13 mouse cellular contexts compared by ENCODE assay signal in genomic region chr11:65137145-65137652, GRCm38 (mm10). TPM values are rescaled to one million over a fixed set of nuclear protein-coding genes. Genes with fewer than 3 reads are reported as not detected.
"Had no signal": no experiment of that assay in that cellular context is flagged by ENCODE, and none has a peak within 500 bp of the region (broad histone marks: within the 10 kb centered on the region; RNA-seq: fewer than 3 reads in every experiment).

No protein-coding gene starts in this region.

- H3K27me3 ChIP-seq: limb, embryonic 12.5 days; midbrain, embryonic 12.5 days had no signal

- H3K9me3 ChIP-seq: limb, embryonic 12.5 days; midbrain, embryonic 12.5 days had no signal

- H3K36me3 ChIP-seq: limb, embryonic 12.5 days; midbrain, embryonic 12.5 days had no signal

- H3K4me3 ChIP-seq: limb, embryonic 12.5 days; midbrain, embryonic 12.5 days had no signal

- H3K27ac ChIP-seq: kidney, postnatal 0 days; limb, embryonic 12.5 days; midbrain, embryonic 12.5 days had no signal

- ATAC-seq: intestine, postnatal 0 days; midbrain, embryonic 16.5 days had no signal

- H3K4me1 ChIP-seq: limb, embryonic 12.5 days; midbrain, embryonic 12.5 days had no signal

- H3K4me2 ChIP-seq: limb, embryonic 12.5 days; midbrain, embryonic 12.5 days had no signal

- DNase-seq: kidney, adult 9 months; kidney, postnatal 4 days; lung, adult 18-20 months; right cerebral cortex, postnatal 25 days; thymus, postnatal 36 days had no signal

- H3K9ac ChIP-seq: limb, embryonic 12.5 days; midbrain, embryonic 12.5 days had no signal

RNA-seq across cellular contexts. Expression of gene 1700086D15Rik, which starts 22.5 kb away (rescaled TPM):
- total RNA-seq: megakaryocyte-erythroid progenitor cell, adult 5-6 weeks had no signal
- polyA plus RNA-seq: intestine, postnatal 0 days; kidney, postnatal 0 days; limb, embryonic 12.5 days; midbrain, embryonic 16.5 days; small intestine, adult 2 months; stomach, embryonic 16.5 days had no signal

RNA-seq across cellular contexts. Expression of gene Arhgap44, which starts 25.6 kb away (rescaled TPM):
- total RNA-seq: megakaryocyte-erythroid progenitor cell, adult 5-6 weeks had no signal
